Mouse (Mus musculus): ENCODE measurements around the gene Pcgf3.

The Pcgf3 gene

DNA sequence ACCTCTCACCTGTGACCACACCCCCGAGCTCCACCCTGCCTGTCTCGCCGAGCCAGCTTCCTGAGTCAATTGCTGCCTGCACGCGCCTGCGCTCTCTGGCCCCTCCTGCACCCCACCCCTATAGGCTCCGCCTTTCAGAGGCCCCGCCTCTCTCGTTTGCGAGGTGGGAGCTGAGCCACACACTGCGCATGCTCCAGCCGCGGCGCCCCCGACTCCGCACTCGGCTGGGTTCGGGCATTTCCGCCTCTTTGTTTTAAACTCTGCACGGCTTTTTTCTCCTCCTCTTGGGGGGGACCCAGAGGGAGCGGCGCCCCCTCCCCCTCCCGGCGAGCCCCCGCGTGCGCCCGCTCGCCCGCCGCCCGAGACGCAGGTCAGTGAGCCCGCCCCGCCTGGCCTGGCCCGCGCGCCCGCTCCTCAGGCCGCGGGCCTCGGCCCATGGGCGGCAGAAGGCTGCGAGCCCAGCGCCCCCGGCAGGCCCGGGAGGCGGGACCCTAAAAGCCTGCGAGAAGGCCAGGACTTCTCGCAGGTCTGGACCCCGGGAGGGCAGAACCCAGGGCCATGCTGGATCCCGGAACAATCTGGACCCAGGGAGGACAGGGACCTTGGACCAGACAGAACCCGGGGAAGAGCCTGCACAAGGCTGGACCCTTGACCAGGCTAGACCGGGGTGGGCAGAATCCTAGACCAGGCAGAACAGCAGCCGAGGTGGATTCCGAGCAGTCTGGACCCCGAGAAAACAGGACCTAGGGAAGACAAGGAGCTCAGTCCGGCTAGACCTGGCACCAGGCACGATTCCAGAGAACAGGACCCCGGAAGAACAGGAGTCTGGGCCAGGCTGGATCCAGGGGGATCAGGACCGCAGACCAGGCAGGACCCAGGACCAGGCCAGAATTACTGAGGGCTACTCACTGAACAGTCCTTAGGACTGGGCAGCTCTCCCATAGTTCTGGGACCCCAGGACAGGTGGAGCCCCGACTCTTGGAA, at the start of gene Pcgf3:
Pcgf3 (plus strand) TSS at position 151 of the 984 bp plus-strand sequence.
- peak; percentile 98 for DNase-seq (ENCODE audit: low read depth)

DNA sequence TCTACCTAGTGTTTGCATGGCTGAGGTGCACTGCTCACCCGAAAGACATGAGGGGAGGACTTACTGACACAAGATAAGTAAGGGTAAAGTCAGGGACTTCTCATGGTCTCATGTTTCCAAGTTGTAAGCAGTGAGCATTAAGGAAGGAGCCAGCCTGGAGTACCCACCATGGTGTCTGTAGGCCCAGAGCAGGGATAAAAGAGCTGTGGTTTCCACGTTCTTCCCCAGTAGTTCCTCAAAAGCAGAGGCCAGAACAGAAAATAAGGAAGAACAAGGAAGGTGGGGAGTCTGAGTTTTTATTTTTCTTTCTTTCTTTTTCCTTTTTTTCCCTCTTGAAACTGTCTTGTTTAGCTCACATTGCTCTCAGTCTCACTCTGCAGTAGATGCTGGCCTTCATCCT, 46.3 kb upstream of the Pcgf3 start:
- DNase-seq (ENCODE audit: low read depth): no peak

DNA sequence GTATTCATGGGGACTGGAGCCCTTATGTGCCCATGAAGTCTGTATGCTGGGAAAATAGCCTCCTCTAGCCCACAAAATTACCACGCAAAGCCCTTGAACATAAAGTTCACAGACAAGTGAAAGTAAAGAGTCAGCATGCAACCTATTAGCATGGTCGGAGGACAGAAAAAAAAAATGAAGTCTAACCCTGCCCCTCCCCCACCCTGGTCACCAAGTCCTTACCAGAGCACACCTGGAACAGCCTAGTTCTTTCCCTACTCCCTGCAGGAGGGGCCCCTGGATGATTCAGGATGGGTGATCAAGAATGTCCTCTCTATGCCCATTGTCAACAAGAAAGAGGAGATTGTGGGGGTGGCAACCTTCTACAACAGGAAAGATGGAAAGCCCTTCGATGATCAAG, 38.3 kb upstream of the Pcgf3 start:
- DNase-seq (ENCODE audit: low read depth): no peak

DNA sequence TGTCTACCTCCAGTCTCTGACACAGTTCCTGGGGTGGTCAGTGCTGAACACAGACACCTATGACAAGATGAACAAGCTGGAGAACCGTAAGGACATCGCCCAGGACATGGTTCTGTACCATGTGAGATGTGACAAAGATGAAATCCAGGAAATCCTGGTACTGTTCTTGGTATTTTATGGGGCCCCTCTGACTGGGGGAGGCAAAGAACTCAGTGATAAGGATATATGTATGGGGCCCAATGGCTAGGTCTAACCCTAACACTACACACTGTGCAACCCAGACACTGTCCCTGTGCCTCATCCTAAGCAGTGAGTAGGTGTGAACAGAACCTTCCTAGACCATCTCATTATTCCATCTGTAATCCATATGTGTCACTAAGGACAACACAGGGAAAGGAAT, 37.6 kb upstream of the Pcgf3 start:
- no peak for DNase-seq (ENCODE audit: low read depth)

DNA sequence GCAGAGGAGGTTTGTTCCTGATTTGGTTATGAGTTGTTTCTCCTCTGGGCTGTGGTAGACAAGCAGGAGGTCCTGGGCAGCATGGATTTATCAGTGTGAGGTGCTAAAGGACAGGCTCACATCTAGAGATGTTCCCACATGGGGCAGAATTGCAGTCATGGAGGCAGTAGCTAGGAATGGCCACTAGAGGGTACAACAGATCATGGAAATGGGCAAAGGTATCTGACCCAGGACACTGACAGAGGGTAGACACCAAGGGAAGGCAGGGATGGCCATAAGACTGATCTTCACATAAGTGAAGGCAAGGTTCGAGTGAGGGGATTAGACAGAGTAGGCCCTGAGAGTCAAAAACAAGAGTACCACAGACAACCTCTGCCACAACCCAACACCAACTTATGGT, 33.8 kb upstream of the Pcgf3 start:
- DNase-seq (ENCODE audit: low read depth): peak; percentile 68

DNA sequence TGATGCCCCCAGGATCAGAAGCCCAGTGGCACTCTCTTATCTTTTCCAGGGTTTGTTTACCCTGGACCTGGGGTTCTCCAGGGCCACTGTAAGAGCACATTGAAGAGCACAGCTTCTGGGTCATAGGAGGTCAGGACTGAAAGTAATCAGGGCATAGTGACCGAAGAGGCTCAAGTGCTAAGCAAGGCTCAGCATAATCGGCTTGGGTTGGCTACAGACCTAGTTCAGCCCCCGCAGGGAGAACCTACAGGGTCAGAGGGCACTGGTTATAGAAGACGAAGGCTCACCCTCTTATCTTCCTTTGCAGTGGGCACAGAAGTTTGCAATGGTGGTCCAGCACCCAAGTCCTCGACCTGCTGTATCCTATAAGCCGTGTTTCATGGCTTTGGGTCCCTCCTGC, 29.8 kb upstream of the Pcgf3 start:
- DNase-seq (ENCODE audit: low read depth): no peak

DNA sequence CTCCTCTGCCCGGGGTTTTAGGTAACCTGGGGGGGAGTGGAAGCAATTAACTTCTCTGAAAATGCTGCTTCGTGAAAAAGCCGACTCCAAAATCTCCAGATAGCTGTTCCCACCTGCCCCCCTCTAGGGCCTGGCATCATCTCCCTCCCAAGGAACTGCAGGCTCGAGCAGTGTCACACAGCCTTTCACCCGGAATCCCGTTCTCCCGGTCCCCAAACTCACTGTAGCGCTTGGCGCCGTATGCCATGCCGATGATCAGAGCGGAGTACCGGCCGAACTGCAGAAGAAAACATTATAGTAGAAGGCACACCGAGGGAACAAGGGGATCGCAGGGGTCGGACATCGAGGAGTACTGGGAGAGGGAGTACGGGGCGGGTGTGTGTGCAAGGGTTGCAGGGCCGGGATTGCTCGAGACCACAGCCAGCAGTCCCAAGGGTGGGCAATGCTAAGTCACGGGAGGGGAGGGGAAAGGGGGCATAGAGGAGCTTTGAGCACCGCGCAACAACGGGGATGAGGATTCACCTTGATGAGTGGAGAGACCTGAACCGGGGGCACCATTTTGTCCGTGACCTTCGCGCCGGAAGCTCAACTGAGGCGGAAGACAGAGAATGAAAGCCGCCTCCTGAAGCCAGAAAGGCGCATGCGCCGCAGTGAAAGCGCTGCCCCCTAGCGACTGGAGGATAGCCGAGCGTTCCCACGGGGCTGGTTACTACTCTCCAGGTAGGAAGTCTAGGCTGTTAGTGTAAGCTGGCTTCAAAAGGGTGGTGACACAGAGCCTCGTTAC, 27.0 kb upstream of the Pcgf3 start, which contains the start of gene Atp5k:
Atp5k (minus strand) TSS at position 645 of the 784 bp plus-strand sequence.
- DNase-seq (ENCODE audit: low read depth): peak; percentile 97

DNA sequence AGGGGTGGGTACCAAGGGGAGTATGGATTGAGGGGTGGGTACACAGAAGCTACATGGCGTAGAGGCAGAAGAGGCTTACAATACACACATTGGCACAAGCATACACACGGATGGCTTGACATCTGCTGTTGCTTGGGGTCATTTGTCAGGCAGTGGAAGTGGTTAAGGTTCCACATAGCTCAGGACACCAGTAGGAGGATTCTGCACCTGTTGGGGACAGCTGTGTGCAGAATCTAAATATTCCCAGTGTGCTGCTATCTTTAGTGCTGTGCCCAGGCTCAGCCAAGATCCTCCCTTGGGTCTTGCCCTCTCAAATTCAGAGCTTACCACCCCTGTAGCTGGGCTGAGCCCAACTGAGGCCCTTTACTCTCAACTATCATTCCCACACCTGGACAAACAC, 24.9 kb upstream of the Pcgf3 start:
- no peak for DNase-seq (ENCODE audit: low read depth)

DNA sequence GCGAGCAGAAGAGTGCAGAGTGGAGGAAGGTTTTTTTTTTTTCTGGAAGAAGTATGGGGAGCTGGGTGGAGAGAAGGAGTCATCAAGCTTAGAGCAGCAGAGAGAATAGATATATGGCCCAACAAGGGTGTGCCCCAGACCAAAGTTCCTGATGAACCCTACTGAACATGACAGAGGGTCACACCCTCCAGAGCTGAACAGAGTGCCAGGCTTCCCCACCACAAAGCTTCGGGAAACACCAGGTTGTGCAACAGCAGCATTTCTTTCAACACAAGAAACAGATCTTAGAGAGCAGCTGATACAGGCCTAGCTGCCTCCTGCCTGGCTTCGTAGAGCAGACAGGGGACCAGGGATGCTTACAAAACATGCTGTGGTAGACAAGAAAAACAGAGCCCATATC, 14.1 kb upstream of the Pcgf3 start:
- DNase-seq (ENCODE audit: low read depth): no peak

DNA sequence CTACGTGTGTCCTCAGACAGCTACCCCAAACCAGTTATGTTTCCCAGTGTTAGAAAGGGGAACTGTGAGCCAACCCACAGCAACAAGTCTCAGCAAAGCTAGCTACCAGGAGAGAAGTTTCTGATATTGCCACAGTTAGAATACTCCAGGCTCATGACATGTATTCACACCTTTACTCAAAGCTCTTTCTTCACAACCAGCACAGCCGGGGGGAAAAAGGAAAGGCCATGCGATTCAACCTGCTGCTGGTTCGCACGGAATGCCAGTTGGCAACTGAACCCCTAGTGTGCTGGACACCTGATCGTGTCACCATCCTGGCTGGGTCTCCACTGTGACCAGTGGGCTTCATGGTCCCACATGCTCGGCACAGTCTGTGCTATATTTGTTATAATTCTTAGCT, 13.2 kb upstream of the Pcgf3 start:
- DNase-seq (ENCODE audit: low read depth): no peak

DNA sequence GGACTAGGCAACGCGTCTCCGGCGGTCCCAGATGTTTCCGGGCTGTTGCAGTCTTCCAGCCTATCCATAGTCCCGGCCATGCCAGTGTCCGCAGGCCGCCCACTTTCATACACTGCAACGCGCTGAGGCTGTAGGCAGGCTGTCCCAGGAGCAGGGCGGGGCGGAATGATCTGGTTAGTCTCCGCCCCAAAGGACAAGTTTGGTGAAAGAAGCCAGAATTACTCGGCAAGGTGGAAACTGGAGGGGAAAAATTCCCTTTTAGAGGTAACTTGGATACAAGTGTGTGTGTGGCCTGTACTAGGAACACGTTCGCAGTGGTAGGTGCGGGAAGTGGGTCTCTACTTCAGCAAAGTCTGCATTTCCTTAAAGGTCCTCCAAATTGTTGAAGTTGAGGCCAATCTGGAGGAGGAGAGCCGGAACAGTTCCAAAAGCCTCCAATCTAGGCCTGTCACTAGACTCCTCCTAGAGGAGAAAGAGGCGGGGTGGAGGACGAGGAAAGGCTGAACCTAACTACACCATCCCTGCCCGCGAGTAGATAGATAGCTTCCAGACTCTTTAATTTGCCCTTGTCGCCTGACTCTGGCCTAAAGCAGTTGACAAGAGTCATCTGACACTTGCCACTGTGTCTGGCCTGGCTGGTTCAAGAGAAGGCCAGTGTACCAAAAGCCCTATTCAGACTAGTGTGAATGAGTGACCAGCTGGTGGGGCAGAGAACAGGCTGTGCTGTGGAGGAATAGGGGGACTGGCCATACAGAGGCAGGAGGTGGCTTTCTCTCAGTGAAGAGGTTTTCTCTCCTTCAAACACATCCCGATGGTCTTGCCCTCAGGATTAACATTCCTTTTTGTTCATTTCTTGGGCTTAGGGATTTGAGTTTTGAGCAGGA, 12.0 kb upstream of the Pcgf3 start, which contains the start of gene Mfsd7a:
Mfsd7a (minus strand) TSS at position 107 of the 884 bp plus-strand sequence.
- DNase-seq (ENCODE audit: low read depth): no peak

DNA sequence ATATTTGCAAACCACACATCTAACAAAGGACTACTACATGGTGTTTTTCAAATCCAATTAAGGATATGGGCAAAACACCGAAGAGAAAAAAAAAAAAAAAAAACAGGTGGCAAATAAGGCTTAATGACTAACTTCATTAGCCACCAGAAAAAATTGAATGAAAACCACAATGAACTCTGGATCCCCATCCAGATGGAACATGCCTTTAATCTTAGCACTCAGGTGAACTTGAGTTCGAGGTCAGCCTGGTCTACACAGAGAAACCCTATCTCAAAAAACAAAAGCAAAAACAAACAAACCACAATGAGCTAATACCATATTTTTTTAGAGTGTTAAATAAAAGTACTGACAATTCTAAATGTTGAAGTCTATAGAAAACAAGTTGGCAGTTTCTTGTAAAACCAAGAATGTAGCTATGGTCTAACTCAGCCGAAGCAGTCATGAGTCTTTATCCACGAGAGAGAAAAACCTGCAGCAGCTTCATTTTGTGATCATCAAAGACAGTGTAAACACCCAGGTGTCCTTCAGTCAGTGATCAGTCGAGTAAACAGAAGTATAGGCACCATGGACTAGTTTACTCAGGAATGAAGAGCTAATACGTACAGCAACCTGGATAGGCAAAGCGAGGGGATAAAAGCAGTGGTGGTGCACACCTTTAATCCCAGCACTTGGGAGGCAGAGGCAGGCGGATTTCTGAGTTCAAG, 10.0 kb upstream of the Pcgf3 start:
- DNase-seq (ENCODE audit: low read depth): no peak

DNA sequence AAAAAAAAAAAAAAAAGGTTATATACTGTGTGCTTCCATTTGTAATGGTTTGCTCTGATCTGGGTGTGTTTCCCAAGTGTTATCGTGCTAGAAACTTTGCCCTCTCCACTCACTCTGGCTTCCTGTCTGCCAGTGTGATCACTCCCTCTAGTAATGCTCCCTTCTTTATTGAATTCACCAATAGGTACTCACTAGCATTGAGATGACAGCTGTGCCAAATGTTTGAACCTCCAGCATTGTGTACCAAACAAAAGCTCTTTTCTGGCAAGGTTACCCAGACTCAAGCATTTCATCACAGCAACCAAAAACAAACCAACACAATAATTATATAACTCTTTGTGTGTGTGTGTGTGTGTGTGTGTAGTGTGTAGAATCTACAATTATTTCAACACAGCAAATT, 9.4 kb upstream of the Pcgf3 start:
- DNase-seq (ENCODE audit: low read depth): no peak

DNA sequence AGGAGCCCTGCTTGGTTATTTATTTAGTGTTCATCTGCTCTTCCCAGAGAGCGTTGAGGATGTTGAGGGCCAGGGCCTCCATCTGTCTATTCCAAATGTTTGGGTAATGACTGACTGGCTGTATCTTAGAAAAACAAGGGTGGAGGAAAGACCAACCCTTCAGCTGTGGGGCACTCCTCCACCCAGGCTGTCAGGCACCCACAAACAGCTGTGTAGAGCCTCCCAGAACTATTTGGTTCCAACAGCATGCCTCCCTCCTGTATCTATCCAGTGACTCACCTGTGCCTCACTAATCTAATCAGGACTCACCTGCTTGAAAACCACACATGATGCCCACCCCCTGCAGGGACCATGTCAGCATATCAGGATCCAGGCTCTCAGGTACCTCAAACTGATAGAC, 8.6 kb upstream of the Pcgf3 start:
- DNase-seq (ENCODE audit: low read depth): no peak

DNA sequence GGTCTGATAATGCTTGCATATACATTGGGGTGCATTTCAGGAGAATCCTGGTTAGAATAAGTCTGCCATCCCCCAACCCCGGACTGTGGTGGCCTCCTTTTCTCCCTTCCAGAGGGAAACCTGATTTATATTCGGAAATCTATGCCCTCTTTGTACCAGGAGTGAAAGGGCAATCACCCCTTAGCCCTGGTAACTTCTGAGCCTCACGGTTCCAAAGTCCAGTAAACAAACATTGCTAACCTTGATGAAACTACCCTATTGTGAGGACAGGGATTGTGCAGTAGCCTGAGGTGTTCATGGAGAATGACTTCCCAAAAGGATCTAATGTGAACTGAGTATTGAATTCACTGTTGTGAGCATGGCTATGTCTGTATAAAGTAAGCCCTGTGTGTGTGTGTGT, 6.9 kb upstream of the Pcgf3 start:
- no peak for DNase-seq (ENCODE audit: low read depth)

DNA sequence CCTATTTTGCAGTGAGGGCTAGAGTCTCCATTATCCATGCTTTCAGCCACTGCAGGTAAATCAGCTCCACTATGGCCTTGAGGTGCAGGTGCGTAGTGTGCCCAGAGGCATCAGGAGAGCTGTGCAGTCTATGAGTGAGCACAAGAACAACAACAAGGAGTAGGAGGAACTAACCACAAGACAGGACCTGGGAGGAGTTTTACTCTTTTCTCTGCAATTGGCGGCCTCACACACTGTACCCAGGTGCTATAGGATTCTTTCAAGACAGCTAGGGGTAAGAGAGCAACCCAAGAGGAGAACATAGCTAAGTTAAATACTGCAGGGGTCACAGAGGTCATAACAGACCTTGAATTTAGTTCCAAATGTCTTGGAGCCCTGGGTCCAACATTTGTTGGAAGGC, 2.3 kb upstream of the Pcgf3 start:
- DNase-seq (ENCODE audit: low read depth): no peak

DNA sequence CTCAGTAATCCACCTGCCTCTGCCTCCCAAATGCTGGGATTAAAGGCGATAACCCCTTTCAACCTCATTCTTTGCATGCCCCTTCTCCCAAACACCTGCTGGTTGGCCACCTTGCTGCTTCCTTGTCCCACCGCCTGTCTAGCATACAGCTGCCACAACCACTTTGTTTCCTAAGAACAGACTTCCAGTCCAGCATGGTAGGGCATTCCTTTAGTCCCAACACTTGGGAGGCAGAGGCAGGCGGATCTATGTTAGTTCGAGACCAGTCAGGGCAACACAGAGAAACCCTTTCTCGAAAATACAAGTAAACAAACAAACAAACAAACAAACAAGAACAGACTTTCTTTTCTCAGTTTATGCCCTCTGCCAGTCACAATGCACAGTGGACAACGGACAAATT, 571 bp upstream of the Pcgf3 start:
- no peak for DNase-seq (ENCODE audit: low read depth)

DNA sequence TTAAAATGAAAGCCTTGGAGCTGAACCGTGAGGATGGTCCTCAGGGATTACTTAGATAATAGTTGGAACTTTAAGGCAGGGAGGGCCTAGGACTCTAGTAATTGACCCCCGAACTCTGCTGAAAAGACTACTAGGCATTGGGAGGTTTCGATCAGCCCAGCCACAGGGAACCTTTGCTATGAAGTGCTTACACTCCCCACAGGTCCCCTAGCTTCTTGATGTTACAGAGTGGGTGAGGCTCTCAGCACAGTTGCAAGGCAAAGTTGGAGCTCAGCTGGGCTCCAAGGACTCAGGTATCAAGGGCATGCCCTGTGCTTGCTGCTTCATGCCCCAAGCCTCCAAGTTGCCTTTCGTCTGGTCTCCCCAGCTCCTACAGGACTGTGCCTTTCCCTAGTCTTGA, 1.4 kb downstream of the Pcgf3 start:
- DNase-seq (ENCODE audit: low read depth): no peak

DNA sequence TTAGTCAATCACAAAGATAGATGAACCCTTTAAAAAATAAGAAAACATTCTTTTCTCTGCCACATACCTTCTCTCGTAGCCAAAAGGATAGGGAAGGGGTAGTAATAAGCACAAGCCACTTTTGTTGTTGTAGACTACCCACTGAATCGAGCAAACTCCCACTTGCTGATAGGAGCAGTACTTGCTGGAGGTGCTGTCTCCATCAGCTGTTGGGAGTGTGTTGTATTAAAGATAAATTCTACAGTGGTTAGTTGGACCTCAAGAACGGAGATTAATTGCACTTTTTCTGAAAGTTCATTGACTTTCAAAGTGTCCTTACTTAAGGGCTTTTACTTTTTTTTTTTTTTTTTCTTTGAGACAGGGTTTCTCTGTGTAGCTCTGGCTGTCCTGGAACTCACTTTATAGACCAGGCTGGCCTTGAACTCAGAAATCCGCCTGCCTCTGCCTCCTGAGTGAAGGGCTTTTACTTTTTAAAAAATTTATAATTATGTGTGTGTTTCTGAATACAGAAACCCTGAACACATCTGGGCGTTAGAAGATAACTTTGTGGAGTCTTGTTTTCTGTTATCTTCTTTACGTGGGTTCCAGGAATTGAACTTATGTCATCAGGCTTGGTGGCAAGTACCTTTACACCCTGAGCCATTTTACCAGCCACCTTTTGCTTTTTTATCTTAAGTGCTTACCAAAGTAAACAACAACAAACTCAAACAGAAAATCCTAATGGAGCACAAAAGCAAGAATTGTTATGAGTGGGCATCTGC, 4.3 kb downstream of the Pcgf3 start:
- no peak for DNase-seq (ENCODE audit: low read depth)

DNA sequence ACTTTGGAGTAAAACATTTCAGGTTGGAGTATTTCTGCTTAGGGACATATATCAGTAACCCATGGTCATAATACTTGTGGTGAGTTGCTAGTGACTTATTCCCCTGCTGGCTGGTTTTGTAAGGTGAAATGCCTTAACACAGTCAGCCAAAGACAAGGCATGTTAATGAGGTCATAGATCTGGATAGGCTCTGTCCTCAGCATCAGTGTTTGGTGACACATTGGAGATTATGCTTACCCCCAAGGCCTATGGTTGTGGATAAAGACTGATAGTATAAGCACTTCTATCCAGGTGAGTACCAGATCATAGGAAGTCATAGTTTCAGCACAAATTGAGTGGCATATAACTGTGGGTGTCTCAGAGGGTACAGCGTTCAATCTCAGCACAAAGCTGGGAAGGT, 5.6 kb downstream of the Pcgf3 start:
- no peak for DNase-seq (ENCODE audit: low read depth)

DNA sequence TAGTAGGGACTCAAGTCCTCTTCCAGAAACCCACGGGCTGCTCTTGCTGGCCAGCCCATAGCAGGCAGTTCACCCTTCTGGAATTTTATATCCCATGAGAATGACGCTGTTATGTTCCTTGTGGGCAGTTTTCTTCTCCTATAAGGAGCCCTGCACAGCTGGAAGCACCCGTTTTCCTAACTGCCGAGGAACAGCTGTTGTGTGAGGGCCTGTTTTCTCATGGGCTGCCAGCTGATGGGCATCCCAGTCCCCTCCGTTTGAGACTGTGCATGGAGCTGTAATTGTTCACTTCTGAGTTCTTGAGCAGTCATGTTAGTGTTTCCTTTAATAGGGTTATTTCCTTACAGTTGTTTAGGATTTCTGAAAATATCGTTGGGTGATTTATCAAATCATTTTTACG, 8.6 kb downstream of the Pcgf3 start:
- DNase-seq (ENCODE audit: low read depth): no peak
